Mouse (Mus musculus): ENCODE results near the gene Tex46. TPM values are rescaled to one million over a fixed set of nuclear protein-coding genes. Genes with fewer than 3 reads are reported as not detected.

The Tex46 gene
- total RNA-seq, 1 experiment: not detected

- in situ Hi-C loops (cut with MboI; ENCODE audit: low sequenced_read_pairs in 2 of 2, unreplicated experiment in 2 of 2): no loop called here
- no peak overlapping the region for H3K4me3 ChIP-seq (ENCODE audit: insufficient read depth in 1 of 2, low read depth in 1 of 2, low read length in 2 of 2, poor library complexity in 1 of 2, severe bottlenecking in 1 of 2)
- no peak overlapping the region for H3K9ac ChIP-seq (ENCODE audit: insufficient read depth, low read depth, low read length, poor library complexity, severe bottlenecking)
- H3K9me3 ChIP-seq (ENCODE audit: control insufficient read depth, insufficient read depth, low read depth, low read length): no peaks in the 10 kb centered on the region
- no peak for DNase-seq (ENCODE audit: low read depth, low spot score)
- no peak overlapping the region for H3K27ac ChIP-seq (ENCODE audit: insufficient read depth, low read depth, low read length, poor library complexity, severe bottlenecking)
- TF ChIP-seq ZNF384 (IDR thresholded peaks at IDR 0.05; ENCODE audit: low read depth, low read length): no peak
- no peak for TF ChIP-seq CHD2 (IDR thresholded peaks at IDR 0.05; ENCODE audit: low read depth, low read length)
- no peak for TF ChIP-seq MAFK (IDR thresholded peaks at IDR 0.05; ENCODE audit: insufficient read depth, low read depth, low read length)
- TF ChIP-seq HCFC1 (IDR thresholded peaks at IDR 0.05; ENCODE audit: borderline replicate concordance, insufficient read depth, low read length): no peak
- no peak for TF ChIP-seq ZC3H11A (IDR thresholded peaks at IDR 0.05; ENCODE audit: borderline replicate concordance, low read depth, low read length)
- H3K4me1 ChIP-seq (ENCODE audit: control insufficient read depth in 2 of 2, insufficient read depth in 2 of 2, low read length in 2 of 2, poor library complexity in 1 of 2): peaks cover 11 to 23% of the 10 kb centered on the region in 2 experiments; a peak in 3 of 4 replicates
- peaks cover 5% of the 10 kb centered on the region for H3K36me3 ChIP-seq (ENCODE audit: control insufficient read depth, insufficient read depth, low read length, poor library complexity, severe bottlenecking)
These were observed 22.9 kb upstream of the Tex46 start for GRCm38 (mm10) chr4:136587221-136587827.

GRCm38 (mm10) chr4:136588003-136588402, 22.2 kb upstream of the Tex46 start:
- no peak for TF ChIP-seq CHD2 (IDR thresholded peaks at IDR 0.05; ENCODE audit: low read depth, low read length)
- TF ChIP-seq MAFK (IDR thresholded peaks at IDR 0.05; ENCODE audit: insufficient read depth, low read depth, low read length): no peak
- TF ChIP-seq ZNF384 (IDR thresholded peaks at IDR 0.05; ENCODE audit: low read depth, low read length): no peak
- Histone ChIP-seq H3K9me3 (ENCODE audit: control insufficient read depth, insufficient read depth, low read depth, low read length) (no peaks in the 10 kb centered on the region), H3K27ac (ENCODE audit: insufficient read depth, low read depth, low read length, poor library complexity, severe bottlenecking) (no peak overlapping the region), H3K4me1 (ENCODE audit: control insufficient read depth in 2 of 2, insufficient read depth in 2 of 2, low read length in 2 of 2, poor library complexity in 1 of 2) (peaks cover 9 to 23% of the 10 kb centered on the region in 2 experiments; a peak in 3 of 4 replicates), H3K9ac (ENCODE audit: insufficient read depth, low read depth, low read length, poor library complexity, severe bottlenecking) (no peak overlapping the region), H3K36me3 (ENCODE audit: control insufficient read depth, insufficient read depth, low read length, poor library complexity, severe bottlenecking) (peaks cover 5% of the 10 kb centered on the region), H3K4me3 (ENCODE audit: insufficient read depth in 1 of 2, low read depth in 1 of 2, low read length in 2 of 2, poor library complexity in 1 of 2, severe bottlenecking in 1 of 2) (no peak overlapping the region)
- no peak for DNase-seq (ENCODE audit: low read depth, low spot score)
- in situ Hi-C loops (cut with MboI; ENCODE audit: low sequenced_read_pairs in 2 of 2, unreplicated experiment in 2 of 2): no loop called here

- no peak for DNase-seq (ENCODE audit: low read depth, low spot score)
- TF ChIP-seq CHD2 (IDR thresholded peaks at IDR 0.05; ENCODE audit: low read depth, low read length): no peak
- no peak for TF ChIP-seq HCFC1 (IDR thresholded peaks at IDR 0.05; ENCODE audit: borderline replicate concordance, insufficient read depth, low read length)
- no peak for TF ChIP-seq MAFK (IDR thresholded peaks at IDR 0.05; ENCODE audit: insufficient read depth, low read depth, low read length)
- no peak for TF ChIP-seq ZNF384 (IDR thresholded peaks at IDR 0.05; ENCODE audit: low read depth, low read length)
- TF ChIP-seq ZC3H11A (IDR thresholded peaks at IDR 0.05; ENCODE audit: borderline replicate concordance, low read depth, low read length): no peak
- Histone ChIP-seq H3K4me3 (ENCODE audit: insufficient read depth in 1 of 2, low read depth in 1 of 2, low read length in 2 of 2, poor library complexity in 1 of 2, severe bottlenecking in 1 of 2) (no peak overlapping the region), H3K4me1 (ENCODE audit: control insufficient read depth in 2 of 2, insufficient read depth in 2 of 2, low read length in 2 of 2, poor library complexity in 1 of 2) (peaks cover 3 to 29% of the 10 kb centered on the region in 2 experiments), H3K36me3 (ENCODE audit: control insufficient read depth, insufficient read depth, low read length, poor library complexity, severe bottlenecking) (peaks cover 9% of the 10 kb centered on the region), H3K9ac (ENCODE audit: insufficient read depth, low read depth, low read length, poor library complexity, severe bottlenecking) (no peak overlapping the region), H3K27ac (ENCODE audit: insufficient read depth, low read depth, low read length, poor library complexity, severe bottlenecking) (no peak overlapping the region), H3K9me3 (ENCODE audit: control insufficient read depth, insufficient read depth, low read depth, low read length) (no peaks in the 10 kb centered on the region)
- in situ Hi-C loops (cut with MboI; ENCODE audit: low sequenced_read_pairs in 2 of 2, unreplicated experiment in 2 of 2): no loop called here
These were observed 18.1 kb upstream of the Tex46 start for GRCm38 (mm10) chr4:136592111-136592510.

GRCm38 (mm10) chr4:136594006-136594405, 16.2 kb upstream of the Tex46 start:
- H3K9ac ChIP-seq (ENCODE audit: insufficient read depth, low read depth, low read length, poor library complexity, severe bottlenecking): no peak overlapping the region; the same call in 1 of the 2 replicates
- peaks cover 9% of the 10 kb centered on the region for H3K36me3 ChIP-seq (ENCODE audit: control insufficient read depth, insufficient read depth, low read length, poor library complexity, severe bottlenecking)
- in situ Hi-C loops (cut with MboI; ENCODE audit: low sequenced_read_pairs in 2 of 2, unreplicated experiment in 2 of 2): no loop called here
- DNase-seq (ENCODE audit: low read depth, low spot score): no peak
- no peaks in the 10 kb centered on the region for H3K9me3 ChIP-seq (ENCODE audit: control insufficient read depth, insufficient read depth, low read depth, low read length)
- TF ChIP-seq MAFK (IDR thresholded peaks at IDR 0.05; ENCODE audit: insufficient read depth, low read depth, low read length) (no peak), ZNF384 (IDR thresholded peaks at IDR 0.05; ENCODE audit: low read depth, low read length) (peak; percentile 70; the same call in 1 of the 2 replicates)
- no peak overlapping the region for H3K4me3 ChIP-seq (ENCODE audit: insufficient read depth in 1 of 2, low read depth in 1 of 2, low read length in 2 of 2, poor library complexity in 1 of 2, severe bottlenecking in 1 of 2)
- H3K27ac ChIP-seq (ENCODE audit: insufficient read depth, low read depth, low read length, poor library complexity, severe bottlenecking): peak overlapping the region; percentile 64; the same call in 1 of the 2 replicates
- peaks cover 2 to 23% of the 10 kb centered on the region in 2 experiments for H3K4me1 ChIP-seq (ENCODE audit: control insufficient read depth in 2 of 2, insufficient read depth in 2 of 2, low read length in 2 of 2, poor library complexity in 1 of 2)

- peaks cover 3 to 19% of the 10 kb centered on the region in 2 experiments for H3K4me1 ChIP-seq (ENCODE audit: control insufficient read depth in 2 of 2, insufficient read depth in 2 of 2, low read length in 2 of 2, poor library complexity in 1 of 2)
- in situ Hi-C loops (cut with MboI; ENCODE audit: low sequenced_read_pairs in 2 of 2, unreplicated experiment in 2 of 2): no loop called here
- DNase-seq (ENCODE audit: low read depth, low spot score): no peak
- no peak overlapping the region for H3K4me3 ChIP-seq (ENCODE audit: insufficient read depth in 1 of 2, low read depth in 1 of 2, low read length in 2 of 2, poor library complexity in 1 of 2, severe bottlenecking in 1 of 2)
- no peaks in the 10 kb centered on the region for H3K9me3 ChIP-seq (ENCODE audit: control insufficient read depth, insufficient read depth, low read depth, low read length)
- H3K36me3 ChIP-seq (ENCODE audit: control insufficient read depth, insufficient read depth, low read length, poor library complexity, severe bottlenecking): peaks cover 7% of the 10 kb centered on the region
- H3K9ac ChIP-seq (ENCODE audit: insufficient read depth, low read depth, low read length, poor library complexity, severe bottlenecking): no peak overlapping the region
- no peak overlapping the region for H3K27ac ChIP-seq (ENCODE audit: insufficient read depth, low read depth, low read length, poor library complexity, severe bottlenecking)
- no peak for TF ChIP-seq HCFC1 (IDR thresholded peaks at IDR 0.05; ENCODE audit: borderline replicate concordance, insufficient read depth, low read length)
- TF ChIP-seq MAFK (IDR thresholded peaks at IDR 0.05; ENCODE audit: insufficient read depth, low read depth, low read length): no peak
- no peak for TF ChIP-seq ZC3H11A (IDR thresholded peaks at IDR 0.05; ENCODE audit: borderline replicate concordance, low read depth, low read length)
- TF ChIP-seq CHD2 (IDR thresholded peaks at IDR 0.05; ENCODE audit: low read depth, low read length): no peak
- no peak for TF ChIP-seq ZNF384 (IDR thresholded peaks at IDR 0.05; ENCODE audit: low read depth, low read length)
These were observed 15.0 kb upstream of the Tex46 start for GRCm38 (mm10) chr4:136595221-136595620.

All from ES-E14 (cell line).